Mouse (Mus musculus) lung, embryonic 14.5 days (tissue): ENCODE results near the gene Scin. TPM values are rescaled to one million over a fixed set of nuclear protein-coding genes. Genes with fewer than 3 reads are reported as not detected.

Experiments
- ATAC-seq: fragments of 200-750 bp; cut with Nextera tagmentation; 2 replicates; pipeline ENCODE4 v1.8.0; 2017; ENCODE audit warnings: mild to moderate bottlenecking, moderate TSS enrichment, moderate library complexity; ENCODE audit not compliant: insufficient read depth
- DNase-seq: peaks from one replicate; pipeline ENCODE4 v3.0.0-alpha.2; 2015
- H3K27ac ChIP-seq: fragments of 300-500 bp; sonication (generic); 2 replicates; pipeline ENCODE4 v1.5.1; 2014; ENCODE audit warnings: low read depth, mild to moderate bottlenecking, moderate library complexity
- H3K27me3 ChIP-seq: fragments of 300-500 bp; sonication (generic); 2 replicates; pipeline ENCODE4 v1.6.1; 2014; ENCODE audit warnings: low read length, control low read depth; ENCODE audit not compliant: insufficient read depth
- H3K36me3 ChIP-seq: fragments of 300-500 bp; sonication (generic); 2 replicates; pipeline ENCODE4 v1.6.1; 2014; ENCODE audit warnings: control low read depth; ENCODE audit not compliant: insufficient read depth
- H3K4me1 ChIP-seq: fragments of 300-500 bp; sonication (generic); 2 replicates; pipeline ENCODE4 v1.6.1; 2014; ENCODE audit warnings: antibody characterized with exemption, control low read depth; ENCODE audit not compliant: insufficient read depth
- H3K4me2 ChIP-seq: fragments of 300-500 bp; sonication (generic); 2 replicates; pipeline ENCODE4 v1.6.1; 2014; ENCODE audit warnings: mild to moderate bottlenecking
- H3K4me3 ChIP-seq: fragments of 300-500 bp; sonication (generic); 2 replicates; pipeline ENCODE4 v1.5.1; 2014; ENCODE audit warnings: low read depth, low read length
- H3K9ac ChIP-seq: fragments of 300-500 bp; sonication (generic); 2 replicates; pipeline ENCODE4 v1.6.1; 2014
- H3K9me3 ChIP-seq: fragments of 300-500 bp; sonication (generic); 2 replicates; pipeline ENCODE4 v1.6.1; 2016; ENCODE audit warnings: low read depth, low read length, control low read depth
- CTCF ChIP-seq: IDR thresholded peaks from 2 replicates; pipeline ENCODE4 v1.5.1; 2016; ENCODE audit warnings: antibody characterized with exemption, low read depth
- WGBS: fragments of 180-500 bp; shearing (Covaris S2); extraction: QIAGEN DNeasy Blood & Tissue Kit; methylation state at CpG from one replicate; pipeline ENCODE4 v1.1.7; 2014; 5-methylcytosine and 5-hydroxymethylcytosine counted together
- polyA plus RNA-seq: library from polyadenylated mRNA; unstranded; fragments of >200 nt; fragmentation: Nextera tagmentation; extraction: Ambion mirVana; gene quantifications from 2 replicates; pipeline ENCODE4 v1.2.1, GENCODE M21; 2014

Scin gene
- polyA plus RNA-seq, 1 experiment from 2014 or later = 0.21 TPM

GRCm38 (mm10) chr12:40016068-40016467, 118.0 kb downstream of the Scin start:
- Histone ChIP-seq H3K4me1 (no peaks in the 10 kb centered on the region), H3K9me3 (no peaks in the 10 kb centered on the region), H3K9ac (no peak overlapping the region), H3K27me3 (no peaks in the 10 kb centered on the region), H3K4me3 (no peak overlapping the region), H3K27ac (no peak overlapping the region), H3K4me2 (no peak overlapping the region), H3K36me3 (no peaks in the 10 kb centered on the region)
- no peak for DNase-seq
- TF ChIP-seq CTCF = no peak
- no peak; the same call in 1 of the 2 replicates for ATAC-seq
- 66% methylated on average over 9 of the region's 9 CpGs for WGBS

GRCm38 (mm10) chr12:40009866-40010265, 124.2 kb downstream of the Scin start:
- Histone ChIP-seq H3K4me1 (no peaks in the 10 kb centered on the region), H3K9ac (no peak overlapping the region), H3K27me3 (no peaks in the 10 kb centered on the region), H3K4me2 (no peak overlapping the region), H3K9me3 (no peaks in the 10 kb centered on the region), H3K4me3 (no peak overlapping the region), H3K27ac (no peak overlapping the region), H3K36me3 (no peaks in the 10 kb centered on the region)
- 50% methylated on average over 2 of the region's 2 CpGs for WGBS
- ATAC-seq (no peak), DNase-seq (no peak)
- TF ChIP-seq CTCF = no peak

Other genes with a start within 250 kb of the Scin start
- gene Arl4a, start 96.2 kb downstream of the Scin start, polyA plus RNA-seq = 28.1 and 34.0 TPM in 2 replicates
- not detected in 2 replicates for gene Lsmem1, start 65.3 kb upstream of the Scin start, polyA plus RNA-seq
- 141 and 148 TPM in 2 replicates for gene Ifrd1, start 114.3 kb upstream of the Scin start, polyA plus RNA-seq